Mouse (Mus musculus) cerebellum, adult 9-10 months (tissue): ENCODE results near the gene Cops8.

ENCODE experiments used
- DNase-seq: peaks from one replicate; pipeline ENCODE4 v3.0.0; 2022

Gene Cops8

DNA sequence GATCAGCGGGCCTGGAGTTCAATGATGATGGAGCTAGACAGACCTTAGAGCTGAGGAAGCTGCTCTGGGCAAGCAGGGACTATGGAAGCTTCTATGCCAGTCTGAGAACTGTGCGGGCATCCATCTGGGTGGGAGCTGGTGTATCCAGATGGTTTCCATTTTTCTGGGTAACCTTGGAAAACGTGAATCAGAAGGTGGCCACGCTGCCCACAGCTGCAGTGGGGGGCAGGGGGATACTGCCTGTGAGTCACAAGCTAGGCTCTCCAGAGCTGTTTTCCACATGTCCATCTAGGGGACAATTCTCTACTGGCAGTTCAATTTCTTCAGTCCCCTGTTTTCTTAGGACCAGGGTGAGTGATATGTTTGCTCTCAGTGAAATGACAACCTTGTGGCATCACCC, 49.8 kb downstream of the Cops8 start:
- no peak for DNase-seq

- DNase-seq = no peak
These were observed 53.9 kb downstream of the Cops8 start for GRCm38 (mm10) chr1:90656492-90657245.

DNA sequence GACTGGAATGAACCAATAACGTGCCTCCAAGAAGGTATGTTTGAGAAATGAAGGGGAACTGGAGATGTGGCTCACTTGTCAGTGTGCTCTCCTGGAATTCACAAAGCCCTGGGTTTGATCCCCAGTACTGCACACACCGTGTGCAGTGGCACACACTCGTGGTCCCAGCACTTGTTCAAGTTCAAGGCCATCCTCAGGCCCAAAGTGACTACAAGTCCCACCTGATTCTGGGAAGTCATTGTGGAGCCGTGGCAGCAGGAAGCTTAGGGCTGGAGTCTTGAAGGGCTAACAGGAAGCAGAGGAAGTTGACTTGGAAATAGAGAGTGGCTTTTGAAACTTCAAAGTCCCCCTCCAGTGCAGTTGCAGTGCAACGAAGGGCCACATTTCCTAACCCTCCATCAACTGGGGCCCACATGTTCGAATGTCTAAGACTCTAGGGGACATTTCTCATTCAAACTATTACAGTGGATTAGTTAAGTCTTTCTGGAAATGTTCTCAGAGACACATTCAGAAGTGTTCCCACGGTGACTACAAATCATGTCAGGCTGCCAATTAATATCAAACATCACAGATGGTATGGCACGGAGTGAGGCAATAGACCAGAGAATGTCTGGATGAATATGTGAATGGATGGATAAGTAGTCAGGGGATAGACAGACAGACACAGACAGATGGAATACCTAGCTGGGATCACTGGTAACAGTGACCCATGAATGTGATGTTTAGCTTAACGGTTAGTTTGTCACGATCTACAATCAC, 54.7 kb downstream of the Cops8 start:
- no peak for DNase-seq

- DNase-seq = no peak
These were observed 55.8 kb downstream of the Cops8 start for GRCm38 (mm10) chr1:90658581-90658980.

GRCm38 (mm10) chr1:90660150-90660549, 57.4 kb downstream of the Cops8 start:
- no peak for DNase-seq

DNA sequence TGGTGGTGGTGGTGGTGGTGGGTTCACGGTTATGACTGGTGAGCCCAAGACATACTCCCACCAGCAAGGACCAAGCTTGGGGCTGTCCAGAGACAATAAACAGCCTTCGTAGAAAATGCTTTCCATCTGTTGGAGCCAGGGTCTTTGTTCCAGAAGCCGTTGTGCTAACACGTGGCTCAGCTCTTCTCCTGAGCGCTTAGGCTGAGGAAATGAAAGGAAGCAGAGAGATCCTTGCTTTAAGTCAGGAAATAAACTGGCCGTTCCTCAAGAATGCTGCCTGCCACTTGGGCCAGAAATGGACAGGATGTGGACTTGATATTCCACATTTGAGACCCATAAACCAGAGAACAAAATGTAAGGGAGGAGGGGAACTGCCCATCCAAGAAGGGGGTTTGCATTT, 59.7 kb downstream of the Cops8 start:
- no peak for DNase-seq
